Mouse (Mus musculus) heart, postnatal 0 days (tissue): ENCODE data around the gene Otp.

Source experiments
- CTCF ChIP-seq: IDR thresholded peaks from 2 replicates; pipeline ENCODE4 v1.5.1; 2016; ENCODE audit warnings: antibody characterized with exemption, control low read depth, low read depth
- EP300 ChIP-seq: IDR thresholded peaks from 2 replicates; pipeline ENCODE4 v1.6.1; 2016; ENCODE audit warnings: antibody characterized with exemption, low read depth

DNA sequence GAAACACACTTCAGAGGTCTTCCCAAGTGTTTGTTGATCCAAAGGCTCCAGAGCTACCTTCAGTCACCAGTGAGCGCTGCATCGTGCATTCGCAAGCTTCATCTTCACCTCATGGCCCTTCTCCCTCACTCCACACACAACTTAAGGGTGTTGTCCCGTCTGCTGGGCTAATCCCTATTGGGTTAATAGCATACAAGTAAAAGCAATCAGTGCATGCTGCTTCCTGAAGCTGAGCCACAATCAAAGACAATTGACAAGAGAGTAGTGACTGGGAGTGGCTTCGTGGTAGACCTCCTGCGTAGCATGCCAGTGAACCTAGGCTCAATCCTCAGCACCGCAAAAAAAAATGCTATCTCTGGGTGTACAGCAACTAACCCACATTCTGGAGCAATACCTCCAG lies 27.5 kb upstream of the Otp start:
- TF ChIP-seq CTCF = no peak
- TF ChIP-seq EP300 = no peak
